8 mouse cellular contexts compared by ENCODE assay signal in genomic region chr15:83170956-83171659, GRCm38 (mm10). TPM values are rescaled to one million over a fixed set of nuclear protein-coding genes. Genes with fewer than 3 reads are reported as not detected.
DNase-seq lines count a peak whose midpoint lies in the region; ATAC-seq and TF ChIP-seq lines count a peak whose summit lies in the region.

No protein-coding gene starts in this region.

- H3K4me3 ChIP-seq in heart, embryonic 10.5 days, result peak overlapping the region; percentile 97
- peak overlapping the region; percentile 81 for H3K4me3 ChIP-seq in forebrain, embryonic 15.5 days
- H3K4me3 ChIP-seq in limb, embryonic 14.5 days (replicated peaks; ENCODE audit: low read length), result peak overlapping the region; percentile 87
- H3K4me3 ChIP-seq in olfactory bulb, adult 2 months (ENCODE audit: insufficient read depth, low read depth, low read length), result peak overlapping the region; percentile 62

- TF ChIP-seq CTCF in olfactory bulb, adult 2 months (IDR thresholded peaks at IDR 0.05; ENCODE audit: insufficient read depth, low read depth, low read length), result no peak

- H3K36me3 ChIP-seq in heart, embryonic 10.5 days, result no peaks in the 10 kb centered on the region
- H3K36me3 ChIP-seq in forebrain, embryonic 15.5 days, result no peaks in the 10 kb centered on the region
- H3K36me3 ChIP-seq in limb, embryonic 14.5 days (ENCODE audit: control insufficient read depth, insufficient read depth, low read length), result no peaks in the 10 kb centered on the region

- no peak for ATAC-seq in forebrain, embryonic 15.5 days (replicated peaks)
- no peak for ATAC-seq in limb, embryonic 14.5 days (ENCODE audit: low FRiP score, low read depth)
- no peak for ATAC-seq in CD4-positive, CD25-positive, alpha-beta regulatory T cell, adult 4 months

- H3K4me1 ChIP-seq in heart, embryonic 10.5 days, result peaks cover 55% of the 10 kb centered on the region
- H3K4me1 ChIP-seq in forebrain, embryonic 15.5 days, result peaks cover 24% of the 10 kb centered on the region
- H3K4me1 ChIP-seq in limb, embryonic 14.5 days (ENCODE audit: control insufficient read depth, insufficient read depth, low read length), result peaks cover 11% of the 10 kb centered on the region
- peaks cover 33% of the 10 kb centered on the region for H3K4me1 ChIP-seq in olfactory bulb, adult 2 months (ENCODE audit: control insufficient read depth, insufficient read depth, low read length)

- 56% methylated on average over 8 of the region's 8 CpGs for WGBS in heart, embryonic 10.5 days
- 42% methylated on average over 8 of the region's 8 CpGs for WGBS in forebrain, embryonic 15.5 days
- WGBS in limb, embryonic 14.5 days, result 46% methylated on average over 8 of the region's 8 CpGs
- WGBS in olfactory bulb, adult 2 months, result 45% methylated on average over 8 of the region's 8 CpGs

- no peaks in the 10 kb centered on the region for H3K9me3 ChIP-seq in heart, embryonic 10.5 days
- H3K9me3 ChIP-seq in forebrain, embryonic 15.5 days, result no peaks in the 10 kb centered on the region
- no peaks in the 10 kb centered on the region for H3K9me3 ChIP-seq in limb, embryonic 14.5 days (ENCODE audit: control insufficient read depth, low read length)

- peak overlapping the region; percentile 82; the same call in 1 of the 2 replicates for H3K9ac ChIP-seq in forebrain, embryonic 15.5 days (replicated peaks)
- H3K9ac ChIP-seq in limb, embryonic 14.5 days (ENCODE audit: low read depth, low read length, severe bottlenecking), result peak overlapping the region; percentile 79

- TF ChIP-seq POLR2A in limb, embryonic 14.5 days (IDR thresholded peaks at IDR 0.05; ENCODE audit: borderline replicate concordance, extremely low read depth, insufficient read depth, insufficient read length), result no peak
- TF ChIP-seq POLR2A in olfactory bulb, adult 2 months (IDR thresholded peaks at IDR 0.05; ENCODE audit: insufficient read depth, low read depth, low read length), result no peak

- no peaks in the 10 kb centered on the region for H3K27me3 ChIP-seq in heart, embryonic 10.5 days (ENCODE audit: insufficient read depth, poor library complexity, severe bottlenecking)
- H3K27me3 ChIP-seq in forebrain, embryonic 15.5 days, result no peaks in the 10 kb centered on the region
- H3K27me3 ChIP-seq in limb, embryonic 14.5 days (ENCODE audit: control insufficient read depth, insufficient read depth, low read length), result no peaks in the 10 kb centered on the region

- H3K27ac ChIP-seq in heart, embryonic 10.5 days, result peak overlapping the region; percentile 94
- no peak overlapping the region for H3K27ac ChIP-seq in forebrain, embryonic 15.5 days (replicated peaks)
- H3K27ac ChIP-seq in limb, embryonic 14.5 days (replicated peaks; ENCODE audit: low read depth, low read length), result no peak overlapping the region
- H3K27ac ChIP-seq in olfactory bulb, adult 2 months (ENCODE audit: insufficient read depth, low read depth, low read length), result no peak overlapping the region

- peak overlapping the region; percentile 83 for H3K4me2 ChIP-seq in forebrain, embryonic 15.5 days (replicated peaks)
- peak overlapping the region; percentile 87 for H3K4me2 ChIP-seq in limb, embryonic 14.5 days (replicated peaks; ENCODE audit: low read depth, low read length, severe bottlenecking)

- no peak for DNase-seq in heart, embryonic 10.5 days (ENCODE audit: low spot score)
- DNase-seq in heart, adult 11 months, result no peak
- peak; percentile 58 for DNase-seq in MN1 (ENCODE audit: low spot score)
- no peak for DNase-seq in limb, embryonic 14.5 days (ENCODE audit: low spot score)
- DNase-seq in thymus, postnatal 25 days, result no peak

RNA-seq across cellular contexts. Expression of gene Cyb5r3, which starts 1.3 kb away (rescaled TPM):
- polyA plus RNA-seq in heart, embryonic 10.5 days (2016; fragmentation: Nextera tagmentation; extraction: Ambion mirVana), result 177 and 178 TPM in 2 replicates
- polyA plus RNA-seq in forebrain, embryonic 15.5 days (2015; fragmentation: Nextera tagmentation; extraction: Ambion mirVana), result 85.3 and 92.8 TPM in 2 replicates
- polyA plus RNA-seq in limb, embryonic 14.5 days (2012; rRNA removed), result 73.3 and 79.9 TPM in 2 replicates
- polyA plus RNA-seq in limb, embryonic 14.5 days (2014; fragmentation: Nextera tagmentation; extraction: Ambion mirVana), result 135 and 136 TPM in 2 replicates
- not detected in 2 replicates for polyA plus RNA-seq in olfactory bulb, adult 2 months (2012; ENCODE audit: insufficient read depth, insufficient read length, low replicate concordance, missing spikeins)
- 100 to 1,000 TPM in 1 of 2 experiments, 10 to 100 TPM in 1; 62.0 to 116 TPM for polyA plus RNA-seq in CD4-positive, CD25-positive, alpha-beta regulatory T cell, adult 4 months (2017; shearing (Covaris generic))

RNA-seq across cellular contexts. Expression of gene Poldip3, which starts 21.9 kb away (rescaled TPM):
- polyA plus RNA-seq in heart, embryonic 10.5 days (2016; fragmentation: Nextera tagmentation; extraction: Ambion mirVana), result 105 and 119 TPM in 2 replicates
- polyA plus RNA-seq in forebrain, embryonic 15.5 days (2015; fragmentation: Nextera tagmentation; extraction: Ambion mirVana), result 157 and 159 TPM in 2 replicates
- 88.2 and 94.3 TPM in 2 replicates for polyA plus RNA-seq in limb, embryonic 14.5 days (2012; rRNA removed)
- 150 and 154 TPM in 2 replicates for polyA plus RNA-seq in limb, embryonic 14.5 days (2014; fragmentation: Nextera tagmentation; extraction: Ambion mirVana)
- polyA plus RNA-seq in olfactory bulb, adult 2 months (2012; ENCODE audit: insufficient read depth, insufficient read length, low replicate concordance, missing spikeins), result not detected in 2 replicates
- 100 to 1,000 TPM; 168 to 222 TPM for polyA plus RNA-seq in CD4-positive, CD25-positive, alpha-beta regulatory T cell, adult 4 months (2017; shearing (Covaris generic))

RNA-seq across cellular contexts. Expression of gene Rrp7a, which starts 48.5 kb away (rescaled TPM):
- 52.7 and 64.6 TPM in 2 replicates for polyA plus RNA-seq in heart, embryonic 10.5 days (2016; fragmentation: Nextera tagmentation; extraction: Ambion mirVana)
- 72.4 and 72.9 TPM in 2 replicates for polyA plus RNA-seq in forebrain, embryonic 15.5 days (2015; fragmentation: Nextera tagmentation; extraction: Ambion mirVana)
- polyA plus RNA-seq in limb, embryonic 14.5 days (2012; rRNA removed), result 82.1 and 92.1 TPM in 2 replicates
- 60.9 and 61.7 TPM in 2 replicates for polyA plus RNA-seq in limb, embryonic 14.5 days (2014; fragmentation: Nextera tagmentation; extraction: Ambion mirVana)
- not detected in 2 replicates for polyA plus RNA-seq in olfactory bulb, adult 2 months (2012; ENCODE audit: insufficient read depth, insufficient read length, low replicate concordance, missing spikeins)
- polyA plus RNA-seq in CD4-positive, CD25-positive, alpha-beta regulatory T cell, adult 4 months (2017; shearing (Covaris generic)), result 10 to 100 TPM; 75.7 to 97.2 TPM
